Comparison of ENCODE assay signal across 25 mouse cellular contexts in the genomic region with DNA sequence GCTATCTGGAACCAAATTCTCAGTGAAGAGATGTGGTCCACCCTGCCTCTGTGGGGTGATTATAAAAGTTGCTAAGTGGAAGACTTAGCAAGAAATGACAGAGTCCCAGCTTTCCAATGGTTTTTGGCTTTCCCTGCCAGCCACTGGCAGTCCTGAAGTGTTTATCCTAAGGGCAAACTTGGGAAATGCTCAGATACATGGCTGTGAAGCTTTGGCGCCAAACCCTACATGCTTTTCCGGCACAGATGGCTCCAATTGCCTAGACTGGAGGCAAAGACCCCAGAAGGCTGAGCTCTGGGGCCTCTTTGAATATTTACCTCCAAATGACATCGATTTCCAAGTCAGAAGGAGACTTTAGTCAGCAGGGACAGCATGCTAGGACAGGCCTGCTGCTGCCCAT.
"Had no signal": no experiment of that assay in that cellular context is flagged by ENCODE, and none has a peak within 500 bp of the region (broad histone marks: within the 10 kb centered on the region; RNA-seq: fewer than 3 reads in every experiment).

No protein-coding gene starts in this region.

- H3K9ac ChIP-seq: embryonic facial prominence, embryonic 12.5 days; embryonic facial prominence, embryonic 13.5 days; embryonic facial prominence, embryonic 15.5 days; forebrain, embryonic 12.5 days; forebrain, embryonic 13.5 days had no signal

- H3K9me3 ChIP-seq: embryonic facial prominence, embryonic 10.5 days; embryonic facial prominence, embryonic 12.5 days; embryonic facial prominence, embryonic 13.5 days; embryonic facial prominence, embryonic 15.5 days; forebrain, embryonic 10.5 days; forebrain, embryonic 12.5 days; forebrain, embryonic 13.5 days; heart, embryonic 10.5 days had no signal

- H3K36me3 ChIP-seq: embryonic facial prominence, embryonic 10.5 days; embryonic facial prominence, embryonic 12.5 days; embryonic facial prominence, embryonic 13.5 days; embryonic facial prominence, embryonic 15.5 days; forebrain, embryonic 10.5 days; forebrain, embryonic 12.5 days; heart, embryonic 10.5 days had no signal

- H3K27ac ChIP-seq: embryonic facial prominence, embryonic 10.5 days; embryonic facial prominence, embryonic 12.5 days; embryonic facial prominence, embryonic 13.5 days; embryonic facial prominence, embryonic 15.5 days; forebrain, embryonic 10.5 days; forebrain, embryonic 12.5 days; forebrain, embryonic 13.5 days; gastrocnemius, adult 2 months; heart, adult 2 months; heart, embryonic 10.5 days had no signal

- H3K4me1 ChIP-seq: embryonic facial prominence, embryonic 12.5 days; embryonic facial prominence, embryonic 13.5 days; embryonic facial prominence, embryonic 15.5 days; forebrain, embryonic 10.5 days; forebrain, embryonic 12.5 days; forebrain, embryonic 13.5 days; heart, embryonic 10.5 days had no signal

- H3K4me3 ChIP-seq: embryonic facial prominence, embryonic 10.5 days; embryonic facial prominence, embryonic 12.5 days; embryonic facial prominence, embryonic 13.5 days; embryonic facial prominence, embryonic 15.5 days; erythroblast, embryonic 14.5 days; forebrain, embryonic 10.5 days; forebrain, embryonic 12.5 days; forebrain, embryonic 13.5 days; gastrocnemius, adult 2 months; heart, adult 2 months; heart, embryonic 10.5 days had no signal

- H3K4me2 ChIP-seq: embryonic facial prominence, embryonic 12.5 days; embryonic facial prominence, embryonic 13.5 days; embryonic facial prominence, embryonic 15.5 days; forebrain, embryonic 12.5 days; forebrain, embryonic 13.5 days had no signal

- ATAC-seq: forebrain, embryonic 13.5 days; forebrain, embryonic 14.5 days; forebrain, embryonic 16.5 days had no signal

- DNase-seq: cerebellum, adult 8-10 months; cerebellum, adult 9-10 months; cerebellum, adult 9-11 months; cerebellum, postnatal 25 days; cerebellum, postnatal 36 days; embryo, embryonic 11 days; gastrocnemius, adult 2 months; gastrocnemius, postnatal 10 days; gastrocnemius, postnatal 14 days; gastrocnemius, postnatal 25 days; gastrocnemius, postnatal 36 days; heart, adult 11 months; heart, adult 18-20 months; heart, adult 2 months had no signal

- H3K27me3 ChIP-seq: embryonic facial prominence, embryonic 12.5 days; embryonic facial prominence, embryonic 13.5 days; embryonic facial prominence, embryonic 15.5 days; forebrain, embryonic 12.5 days; forebrain, embryonic 13.5 days had no signal
